Mouse (Mus musculus) forebrain, embryonic 16.5 days (tissue): ENCODE results near the gene Gm27027. TPM values are rescaled to one million over a fixed set of nuclear protein-coding genes. Genes with fewer than 3 reads are reported as not detected.

ENCODE experiments used
- ATAC-seq: fragments of 200-750 bp; cut with Nextera tagmentation; 2 replicates; pipeline ENCODE4 v1.8.0; 2017; ENCODE audit warnings: mild to moderate bottlenecking, moderate library complexity
- H3K27ac ChIP-seq: fragments of 300-500 bp; sonication (generic); 2 replicates; pipeline ENCODE4 v1.5.1; 2014; ENCODE audit warnings: low read length, control low read depth
- H3K27me3 ChIP-seq: fragments of 300-500 bp; sonication (generic); replicated peaks from 2 replicates; pipeline ENCODE4 v1.6.1; 2014; ENCODE audit warnings: low read length; ENCODE audit not compliant: control insufficient read depth, insufficient read depth
- H3K36me3 ChIP-seq: fragments of 300-500 bp; sonication (generic); 2 replicates; pipeline ENCODE4 v1.6.1; 2014; ENCODE audit not compliant: control insufficient read depth, insufficient read depth
- H3K4me1 ChIP-seq: fragments of 300-500 bp; sonication (generic); replicated peaks from 2 replicates; pipeline ENCODE4 v1.6.1; 2014; ENCODE audit warnings: low read length; ENCODE audit not compliant: control insufficient read depth, insufficient read depth
- H3K4me2 ChIP-seq: fragments of 300-500 bp; sonication (generic); 2 replicates; pipeline ENCODE4 v1.6.1; 2014; ENCODE audit warnings: mild to moderate bottlenecking, low read length, control low read depth
- H3K4me3 ChIP-seq: fragments of 300-500 bp; sonication (generic); replicated peaks from 2 replicates; pipeline ENCODE4 v1.5.1; 2014; ENCODE audit warnings: mild to moderate bottlenecking, low read length, control low read depth
- H3K9ac ChIP-seq: fragments of 300-500 bp; sonication (generic); replicated peaks from 2 replicates; pipeline ENCODE4 v1.6.1; 2014; ENCODE audit warnings: low read depth, low read length, control low read depth
- H3K9me3 ChIP-seq: fragments of 300-500 bp; sonication (generic); 2 replicates; pipeline ENCODE4 v1.6.1; 2016; ENCODE audit warnings: low read length; ENCODE audit not compliant: control insufficient read depth
- WGBS: fragments of 180-500 bp; shearing (Covaris S2); extraction: QIAGEN DNeasy Blood & Tissue Kit; methylation state at CpG from one replicate; pipeline ENCODE4 v1.1.7; 2014; 5-methylcytosine and 5-hydroxymethylcytosine counted together
- polyA plus RNA-seq: library from polyadenylated mRNA; unstranded; fragments of >200 nt; fragmentation: Nextera tagmentation; extraction: Ambion mirVana; gene quantifications from 2 replicates; pipeline ENCODE4 v1.2.1, GENCODE M21; 2015

Gm27027 gene
- polyA plus RNA-seq, 1 experiment from 2014 or later, result not detected

DNA sequence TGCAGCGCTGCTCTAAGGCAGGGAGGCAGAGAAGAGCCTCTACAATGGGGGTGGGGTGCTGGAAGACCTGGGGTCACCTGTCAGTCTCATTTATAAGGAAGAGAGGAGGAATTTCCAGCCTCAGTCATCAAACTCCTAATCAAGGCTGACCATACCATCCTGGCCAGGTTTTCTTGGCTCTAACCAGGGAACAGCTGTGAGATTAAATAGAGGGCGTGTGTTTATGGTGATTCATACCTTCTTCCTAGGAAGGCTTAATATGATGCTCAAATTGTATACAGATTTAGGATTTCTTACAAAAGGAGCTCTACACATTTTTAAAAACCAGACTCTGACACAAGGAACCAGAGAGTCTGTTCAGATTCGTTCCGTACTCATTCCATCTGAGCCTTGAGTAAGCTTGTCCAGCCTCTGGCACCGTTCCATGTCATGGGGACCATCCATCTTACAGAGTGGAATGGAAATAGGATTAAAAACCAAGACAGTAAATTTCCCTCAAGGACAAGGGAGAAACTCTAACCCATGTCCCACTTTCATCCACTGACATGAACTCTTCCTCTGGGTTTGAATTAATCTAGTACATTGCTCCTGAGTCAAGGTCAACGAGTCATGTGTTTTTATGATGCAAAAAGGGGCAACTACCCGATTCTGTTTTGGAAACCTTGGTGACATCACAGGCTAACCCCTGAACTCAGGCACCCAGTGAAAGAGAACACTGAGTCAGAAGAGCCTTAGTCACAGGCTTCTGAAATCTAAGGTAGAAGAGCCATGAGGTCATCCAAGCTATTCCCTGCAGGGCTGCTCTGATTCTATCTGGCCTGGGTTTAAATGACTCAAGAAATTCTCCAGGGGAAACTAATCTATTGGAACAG is 16.7 kb downstream of the Gm27027 start:
- H3K4me1 ChIP-seq, result peaks cover 15% of the 10 kb centered on the region
- H3K4me3 ChIP-seq, result no peak overlapping the region
- no peak overlapping the region for H3K27ac ChIP-seq
- peaks cover 17% of the 10 kb centered on the region for H3K36me3 ChIP-seq
- no peaks in the 10 kb centered on the region for H3K27me3 ChIP-seq
- WGBS, result 91% methylated on average over 7 of the region's 7 CpGs
- H3K9ac ChIP-seq, result no peak overlapping the region
- H3K4me2 ChIP-seq, result no peak overlapping the region
- H3K9me3 ChIP-seq, result no peaks in the 10 kb centered on the region
- no peak for ATAC-seq

DNA sequence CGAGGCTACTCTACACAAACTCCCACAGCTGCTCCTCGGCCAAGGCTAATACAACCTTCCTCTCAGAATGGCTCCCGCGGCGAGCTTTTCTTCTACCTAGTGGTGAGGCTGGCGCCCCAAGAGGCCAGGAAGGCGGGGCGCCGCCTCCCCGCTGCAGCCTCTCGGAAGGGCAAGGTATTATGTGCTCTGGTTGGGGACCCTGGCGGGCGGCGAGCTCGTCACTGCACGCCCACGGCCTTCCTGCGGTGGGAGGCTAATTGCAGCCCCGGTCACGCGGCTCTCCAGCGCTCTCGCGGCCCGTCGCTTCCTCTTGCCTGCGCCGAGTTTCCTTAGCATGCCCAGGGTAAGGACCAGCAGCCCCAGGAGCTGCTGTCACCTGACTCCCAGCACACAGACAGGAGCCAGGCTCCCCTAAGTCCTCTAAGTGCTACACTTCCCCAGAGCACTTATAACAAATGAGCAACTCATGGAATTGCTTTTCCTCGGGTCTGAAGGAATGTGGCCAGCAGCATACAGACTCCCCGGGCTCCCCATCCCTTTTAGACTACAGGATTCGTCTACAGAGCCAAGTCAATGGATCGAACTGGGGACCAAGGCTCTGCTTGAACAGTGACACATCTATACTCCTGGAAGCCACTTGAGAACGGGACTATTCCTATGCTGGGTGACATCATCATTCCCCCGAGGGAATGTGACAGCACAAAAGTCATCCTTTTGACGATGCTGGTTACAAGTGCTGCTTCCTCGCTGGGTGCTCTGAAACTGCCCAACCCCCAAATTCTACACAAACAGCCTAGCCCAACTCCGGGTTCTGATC is 19.5 kb downstream of the Gm27027 start:
- 2% methylated on average over 37 of the region's 37 CpGs for WGBS

GRCm38 (mm10) chr2:93975526-93976435 is 20.4 kb downstream of the Gm27027 start:
- Histone ChIP-seq H3K27me3 (no peaks in the 10 kb centered on the region), H3K27ac (peak overlapping the region; percentile 41), H3K4me1 (peaks cover 15% of the 10 kb centered on the region), H3K4me3 (peak overlapping the region; percentile 43), H3K36me3 (peaks cover 9% of the 10 kb centered on the region), H3K4me2 (peak overlapping the region; percentile 73), H3K9me3 (no peaks in the 10 kb centered on the region), H3K9ac (peak overlapping the region; percentile 69)
- ATAC-seq, result peak; percentile 36
- 28% methylated on average over 21 of the region's 21 CpGs for WGBS

More for the DNA sequence above, 19.5 kb downstream of the Gm27027 start:
- Histone ChIP-seq H3K9ac (peak overlapping the region; percentile 69), H3K4me3 (peak overlapping the region; percentile 43), H3K9me3 (no peaks in the 10 kb centered on the region), H3K4me2 (peak overlapping the region; percentile 73), H3K36me3 (peaks cover 14% of the 10 kb centered on the region), H3K27ac (peak overlapping the region; percentile 41), H3K27me3 (no peaks in the 10 kb centered on the region), H3K4me1 (peaks cover 15% of the 10 kb centered on the region)
- ATAC-seq, result peak; percentile 77

DNA sequence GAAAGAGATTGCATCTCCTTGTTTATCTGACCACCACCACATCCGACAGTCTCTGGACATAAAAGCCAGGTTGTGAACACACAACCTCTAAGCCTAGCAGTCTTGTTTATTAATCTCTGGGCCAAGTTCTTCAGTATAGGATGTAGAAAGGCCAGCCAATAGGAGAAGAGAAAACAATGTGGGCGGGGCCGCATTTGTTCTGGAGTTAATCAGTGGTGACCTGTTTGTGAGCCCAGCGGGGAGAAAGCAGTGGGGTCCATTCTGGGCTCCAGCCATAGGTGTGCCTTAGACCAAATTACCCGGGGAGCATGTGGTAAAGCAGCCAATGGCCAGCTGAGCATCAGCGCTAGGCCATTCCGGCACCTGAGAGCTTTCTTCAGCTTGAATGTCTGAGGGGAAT is 21.1 kb downstream of the Gm27027 start:
- Histone ChIP-seq H3K9me3 (no peaks in the 10 kb centered on the region), H3K9ac (no peak overlapping the region), H3K36me3 (peaks cover 5% of the 10 kb centered on the region; the same call in 1 of the 2 replicates), H3K27me3 (no peaks in the 10 kb centered on the region), H3K4me2 (no peak overlapping the region), H3K4me1 (peaks cover 15% of the 10 kb centered on the region), H3K27ac (no peak overlapping the region), H3K4me3 (no peak overlapping the region)
- WGBS, result 46% methylated on average over 7 of the region's 7 CpGs
- ATAC-seq, result no peak

- Histone ChIP-seq H3K36me3 (no peaks in the 10 kb centered on the region), H3K27me3 (no peaks in the 10 kb centered on the region), H3K4me1 (peaks cover 9% of the 10 kb centered on the region), H3K27ac (no peak overlapping the region), H3K9me3 (no peaks in the 10 kb centered on the region), H3K9ac (no peak overlapping the region), H3K4me3 (no peak overlapping the region), H3K4me2 (no peak overlapping the region)
- WGBS, result 56% methylated on average over 3 of the region's 3 CpGs
- ATAC-seq, result no peak
These were observed 24.5 kb downstream of the Gm27027 start for GRCm38 (mm10) chr2:93971647-93972046.

DNA sequence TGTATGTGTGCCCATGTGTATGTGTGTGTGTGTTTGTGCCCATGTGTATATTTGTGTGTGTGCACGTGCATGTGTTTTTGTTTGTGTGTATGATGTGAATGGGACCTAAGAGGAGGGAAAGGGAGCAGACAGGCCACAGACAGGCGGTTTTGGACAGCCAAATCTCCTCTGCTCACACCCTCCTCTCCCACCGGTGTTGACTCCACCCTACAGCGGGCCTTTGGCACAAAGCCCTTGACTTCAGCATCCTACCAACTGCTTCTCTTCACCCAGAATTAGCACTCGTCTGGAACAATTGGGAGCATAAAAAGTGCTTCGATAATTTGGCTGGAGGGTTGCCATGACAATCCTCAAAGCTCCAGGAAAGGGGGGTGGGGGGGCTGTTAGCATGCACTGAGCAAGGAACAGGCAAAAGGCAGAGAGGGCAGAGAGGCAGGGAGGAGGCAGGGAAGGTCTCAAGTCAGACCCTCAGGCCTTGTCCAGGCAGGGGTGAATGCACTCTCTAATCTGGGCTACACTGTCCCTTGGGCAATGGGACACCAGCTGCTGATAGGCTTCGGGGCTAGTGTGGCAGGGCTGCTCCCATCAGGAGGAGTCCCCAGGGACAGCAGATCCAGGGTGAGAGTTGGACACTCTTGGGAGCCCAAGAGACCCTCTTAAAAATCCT is 31.5 kb downstream of the Gm27027 start:
- no peaks in the 10 kb centered on the region for H3K27me3 ChIP-seq
- H3K4me3 ChIP-seq, result no peak overlapping the region
- peak overlapping the region; percentile 27 for H3K9ac ChIP-seq
- H3K4me1 ChIP-seq, result peaks cover 20% of the 10 kb centered on the region
- H3K9me3 ChIP-seq, result no peaks in the 10 kb centered on the region
- peak; percentile 75 for ATAC-seq
- peak overlapping the region; percentile 52 for H3K27ac ChIP-seq
- no peak overlapping the region for H3K4me2 ChIP-seq
- H3K36me3 ChIP-seq, result no peaks in the 10 kb centered on the region
- WGBS, result 20% methylated on average over 7 of the region's 7 CpGs

GRCm38 (mm10) chr2:93963802-93964201 is 32.4 kb downstream of the Gm27027 start:
- Histone ChIP-seq H3K4me1 (peaks cover 20% of the 10 kb centered on the region), H3K4me3 (no peak overlapping the region), H3K9ac (no peak overlapping the region), H3K9me3 (no peaks in the 10 kb centered on the region), H3K27ac (peak overlapping the region; percentile 50; the same call in 1 of the 2 replicates), H3K27me3 (no peaks in the 10 kb centered on the region), H3K4me2 (no peak overlapping the region), H3K36me3 (no peaks in the 10 kb centered on the region)
- WGBS, result 70% methylated on average over 1 of the region's 1 CpGs
- peak; percentile 2; the same call in 1 of the 2 replicates for ATAC-seq

GRCm38 (mm10) chr2:93961716-93962115 is 34.4 kb downstream of the Gm27027 start:
- ATAC-seq, result no peak
- H3K4me1 ChIP-seq, result peaks cover 37% of the 10 kb centered on the region
- no peaks in the 10 kb centered on the region for H3K36me3 ChIP-seq
- no peaks in the 10 kb centered on the region for H3K27me3 ChIP-seq
- H3K4me2 ChIP-seq, result no peak overlapping the region
- no peak overlapping the region for H3K9ac ChIP-seq
- H3K9me3 ChIP-seq, result no peaks in the 10 kb centered on the region
- no peak overlapping the region for H3K27ac ChIP-seq
- H3K4me3 ChIP-seq, result no peak overlapping the region
- WGBS, result 75% methylated on average over 8 of the region's 8 CpGs
